Mouse (Mus musculus): ENCODE data around the gene Gjb1. TPM values are rescaled to one million over a fixed set of nuclear protein-coding genes. Genes with fewer than 3 reads are reported as not detected.

Gjb1 gene
- polyA plus RNA-seq (2012; rRNA removed), result 388 and 432 TPM in 2 replicates

GRCm38 (mm10) chrX:101376190-101376968, at the start of gene Gjb1:
TSS of gene Gjb1 (plus strand) at chrX:101376378.

DNA sequence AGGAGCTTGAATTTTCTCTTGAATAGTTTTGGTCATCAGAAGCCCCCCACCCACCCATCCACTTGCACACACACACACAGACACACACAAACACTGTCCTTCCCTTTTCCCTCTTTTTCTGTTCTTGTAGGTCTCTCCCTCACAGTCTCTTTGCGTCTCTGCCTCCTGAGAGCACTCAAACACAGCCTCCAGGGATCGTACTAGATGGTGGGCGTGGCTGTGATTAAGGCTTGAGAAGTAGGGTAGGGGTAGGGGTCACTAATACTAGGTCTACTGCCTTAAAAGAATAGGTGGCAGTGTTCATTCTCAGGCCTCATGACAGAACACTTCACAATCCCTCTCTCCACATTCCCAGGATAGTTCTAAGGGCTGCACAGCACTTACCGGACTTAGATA, 44.5 kb downstream of the Gjb1 start, which contains the start of gene Zmym3:
TSS of gene Zmym3 (minus strand) at position 150 of the 396 bp plus-strand sequence.

DNA sequence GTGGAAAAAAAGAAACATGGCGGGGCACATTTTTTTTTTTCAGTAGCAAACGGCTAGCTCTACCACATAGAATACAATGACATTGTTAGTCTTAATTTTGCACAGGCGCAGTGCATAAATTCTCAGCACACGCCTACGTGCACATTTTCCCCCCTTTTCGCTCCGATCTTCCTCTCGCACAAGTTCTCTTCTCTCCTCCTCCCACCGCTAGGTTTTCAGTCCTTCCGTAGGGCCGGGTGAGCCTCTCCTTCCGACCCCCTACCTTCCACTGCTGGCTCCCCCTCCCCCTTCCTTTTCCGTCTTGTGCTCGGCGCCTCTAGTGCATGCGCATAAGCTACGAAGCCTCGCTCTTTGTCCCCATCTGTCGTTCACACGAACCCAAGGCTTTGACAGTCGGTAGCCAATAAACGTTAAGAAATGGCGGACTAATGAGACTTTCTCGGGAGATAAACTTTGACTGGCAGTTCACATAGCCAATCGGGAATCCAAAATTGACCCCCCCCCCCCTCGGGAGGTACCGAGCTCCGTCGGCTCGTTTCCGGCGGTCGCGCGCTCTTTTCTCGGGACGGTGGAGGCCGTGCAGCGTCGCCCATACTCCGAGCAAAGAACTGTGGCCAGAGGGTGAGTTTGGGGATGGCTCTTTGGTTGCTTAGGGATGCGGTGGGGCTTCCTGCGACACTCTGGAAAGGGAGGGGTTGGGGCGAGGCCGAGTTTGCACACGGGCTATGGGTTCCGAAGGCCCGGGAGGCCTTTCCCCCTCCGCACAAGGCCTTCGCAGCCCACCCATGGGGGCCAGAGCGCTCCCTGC, 53.2 kb downstream of the Gjb1 start, which contains the start of gene Nono:
TSS of gene Nono (plus strand) at position 177 of the 808 bp plus-strand sequence.

Other genes starting within 250 kb of the Gjb1 start
- gene Snx12, start 153.8 kb upstream of the Gjb1 start, polyA plus RNA-seq (2012; rRNA removed), result 16.4 and 17.2 TPM in 2 replicates
- 11.2 and 11.8 TPM in 2 replicates for gene Foxo4, start 121.8 kb upstream of the Gjb1 start, polyA plus RNA-seq (2012; rRNA removed)
- gene Gm614, start 112.4 kb upstream of the Gjb1 start, polyA plus RNA-seq (2012; rRNA removed), result 0.05 and 0.16 TPM in 2 replicates
- gene Il2rg, start 108.1 kb upstream of the Gjb1 start, polyA plus RNA-seq (2012; rRNA removed), result 7.1 and 7.4 TPM in 2 replicates
- not detected in 2 replicates for gene Gm20489, start 107.4 kb upstream of the Gjb1 start, polyA plus RNA-seq (2012; rRNA removed)
- 22.5 and 30.8 TPM in 2 replicates for gene Med12, start 102.3 kb upstream of the Gjb1 start, polyA plus RNA-seq (2012; rRNA removed)
- 0.04 and 0.06 TPM in 2 replicates for gene Nlgn3, start 77.2 kb upstream of the Gjb1 start, polyA plus RNA-seq (2012; rRNA removed)
- gene Zmym3, start 44.5 kb downstream of the Gjb1 start, polyA plus RNA-seq (2012; rRNA removed), result 9.1 and 11.6 TPM in 2 replicates
- 100 and 105 TPM in 2 replicates for gene Nono, start 52.9 kb downstream of the Gjb1 start, polyA plus RNA-seq (2012; rRNA removed)
- gene Itgb1bp2, start 72.7 kb downstream of the Gjb1 start, polyA plus RNA-seq (2012; rRNA removed), result 0.36 and 0.64 TPM in 2 replicates
- gene Taf1, start 156.4 kb downstream of the Gjb1 start, polyA plus RNA-seq (2012; rRNA removed), result 7.6 and 7.7 TPM in 2 replicates